Mouse (Mus musculus): ENCODE data around the gene Pcid2. TPM values are rescaled to one million over a fixed set of nuclear protein-coding genes. Genes with fewer than 3 reads are reported as not detected.

Pcid2 gene
- polyA plus RNA-seq, 1 experiment: 13.0 TPM

DNA sequence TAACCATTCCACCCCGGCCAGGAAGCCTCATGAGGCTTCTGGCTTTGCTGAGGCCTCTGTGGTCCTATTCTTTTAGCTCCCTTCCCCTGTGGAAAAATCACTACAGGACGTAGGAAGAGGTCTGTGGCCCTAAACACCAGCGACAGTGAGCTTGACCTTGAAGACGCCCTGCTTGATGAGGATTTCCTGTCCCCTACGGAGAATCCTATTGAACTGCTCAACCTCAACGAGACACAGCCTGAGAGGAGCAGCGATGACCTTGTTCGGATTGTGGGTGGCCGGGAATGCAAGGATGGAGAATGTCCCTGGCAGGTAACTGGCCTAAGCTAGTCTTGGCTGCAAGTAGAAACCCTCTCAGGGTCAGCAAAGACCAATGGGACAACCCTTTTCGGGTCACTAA is 54.7 kb downstream of the Pcid2 start:
- Histone ChIP-seq H3K27ac (ENCODE audit: insufficient read depth, low read depth, low read length) (no peak overlapping the region), H3K36me3 (ENCODE audit: control insufficient read depth, insufficient read depth, low read length) (no peaks in the 10 kb centered on the region)
- WGBS: 84% methylated on average over 10 of the region's 10 CpGs

DNA sequence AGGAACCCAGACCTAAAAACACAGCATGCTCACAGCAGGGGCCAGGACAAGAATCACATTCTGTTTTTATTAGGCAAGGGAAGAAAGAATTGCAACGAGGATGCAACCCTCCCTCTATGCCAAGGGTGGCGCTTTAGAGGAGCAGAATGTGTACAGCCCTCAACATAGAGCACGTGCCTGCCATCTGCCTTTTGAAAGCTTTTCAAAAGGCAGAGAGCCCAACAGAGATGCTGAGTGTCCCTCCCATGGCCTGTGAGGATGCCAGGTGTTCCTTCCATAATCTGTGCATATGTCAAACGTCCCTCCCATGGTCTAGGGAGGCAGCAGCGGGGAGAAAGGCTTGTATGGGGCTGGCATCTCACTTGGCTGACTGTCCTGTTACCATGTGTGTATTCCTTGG is 57.6 kb downstream of the Pcid2 start:
- Histone ChIP-seq H3K27me3 (ENCODE audit: control insufficient read depth, insufficient read depth, low read length) (no peaks in the 10 kb centered on the region), H3K4me3 (ENCODE audit: low read depth, low read length) (no peak overlapping the region), H3K36me3 (ENCODE audit: control insufficient read depth, insufficient read depth, low read length) (no peaks in the 10 kb centered on the region), H3K27ac (ENCODE audit: insufficient read depth, low read depth, low read length) (no peak overlapping the region), H3K4me1 (ENCODE audit: control insufficient read depth, insufficient read depth, insufficient read length, low read length) (no peaks in the 10 kb centered on the region)
- TF ChIP-seq POLR2A (IDR thresholded peaks at IDR 0.05; ENCODE audit: low read depth, low read length) (no peak), CTCF (IDR thresholded peaks at IDR 0.05; ENCODE audit: extremely low read depth, insufficient read length, insufficient replicate concordance, low read depth, low read length) (no peak)
- WGBS: 54% methylated on average over 5 of the region's 5 CpGs

More for the DNA sequence above, 54.7 kb downstream of the Pcid2 start:
- Histone ChIP-seq H3K27me3 (ENCODE audit: control insufficient read depth, insufficient read depth, low read length) (no peaks in the 10 kb centered on the region), H3K4me3 (ENCODE audit: low read depth, low read length) (no peak overlapping the region), H3K4me1 (ENCODE audit: control insufficient read depth, insufficient read depth, insufficient read length, low read length) (no peaks in the 10 kb centered on the region)
- TF ChIP-seq POLR2A (IDR thresholded peaks at IDR 0.05; ENCODE audit: low read depth, low read length) (no peak), CTCF (IDR thresholded peaks at IDR 0.05; ENCODE audit: extremely low read depth, insufficient read length, insufficient replicate concordance, low read depth, low read length) (no peak)

DNA sequence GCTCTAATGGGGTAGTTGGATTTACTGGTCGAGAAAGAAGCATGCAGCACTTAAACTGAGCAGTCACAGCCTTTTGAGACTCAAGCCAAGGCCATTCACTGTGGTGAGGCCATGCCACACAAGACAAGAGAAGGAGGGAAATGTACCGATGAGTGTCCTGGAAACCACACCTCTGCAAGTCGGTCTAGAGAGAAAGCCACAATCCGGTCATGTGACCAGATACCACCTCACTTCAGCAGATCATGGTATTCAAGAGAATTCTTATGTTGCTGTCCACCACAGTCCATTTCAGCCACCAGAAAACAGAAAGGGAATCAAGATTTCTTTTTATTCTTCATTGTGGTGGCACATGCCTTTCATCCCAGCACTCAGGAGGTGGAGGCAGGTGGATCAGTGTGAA is 63.8 kb downstream of the Pcid2 start:
- Histone ChIP-seq H3K27me3 (ENCODE audit: control insufficient read depth, insufficient read depth, low read length) (no peaks in the 10 kb centered on the region), H3K4me1 (ENCODE audit: control insufficient read depth, insufficient read depth, insufficient read length, low read length) (no peaks in the 10 kb centered on the region), H3K4me3 (ENCODE audit: low read depth, low read length) (no peak overlapping the region), H3K27ac (ENCODE audit: insufficient read depth, low read depth, low read length) (no peak overlapping the region), H3K36me3 (ENCODE audit: control insufficient read depth, insufficient read depth, low read length) (no peaks in the 10 kb centered on the region)
- 63% methylated on average over 4 of the region's 4 CpGs for WGBS
- TF ChIP-seq CTCF (IDR thresholded peaks at IDR 0.05; ENCODE audit: extremely low read depth, insufficient read length, insufficient replicate concordance, low read depth, low read length) (no peak), POLR2A (IDR thresholded peaks at IDR 0.05; ENCODE audit: low read depth, low read length) (no peak)

DNA sequence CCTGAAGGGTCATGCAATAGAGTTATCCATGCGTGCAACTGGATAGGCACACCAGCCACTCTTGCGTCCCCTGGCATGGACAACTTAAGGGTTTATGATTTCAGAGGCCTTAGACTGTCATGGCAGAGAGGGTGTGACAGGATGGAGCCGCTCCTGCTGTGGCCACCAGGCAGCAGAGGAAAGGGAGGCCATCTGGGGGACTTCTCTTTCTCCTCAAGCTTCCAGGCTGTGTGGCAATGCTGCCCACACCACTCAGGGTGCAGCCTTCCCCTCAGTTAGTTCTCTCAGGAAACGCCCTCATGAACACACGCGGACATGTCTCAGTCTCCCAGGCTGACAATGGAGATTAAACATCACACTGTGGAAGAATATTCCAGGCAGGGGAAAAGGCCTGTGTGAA is 66.2 kb downstream of the Pcid2 start:
- no peaks in the 10 kb centered on the region for H3K27me3 ChIP-seq (ENCODE audit: control insufficient read depth, insufficient read depth, low read length)
- no peak overlapping the region for H3K27ac ChIP-seq (ENCODE audit: insufficient read depth, low read depth, low read length)
- TF ChIP-seq POLR2A (IDR thresholded peaks at IDR 0.05; ENCODE audit: low read depth, low read length) (no peak), CTCF (IDR thresholded peaks at IDR 0.05; ENCODE audit: extremely low read depth, insufficient read length, insufficient replicate concordance, low read depth, low read length) (no peak)
- no peak overlapping the region for H3K4me3 ChIP-seq (ENCODE audit: low read depth, low read length)
- WGBS: 77% methylated on average over 6 of the region's 6 CpGs
- no peaks in the 10 kb centered on the region for H3K4me1 ChIP-seq (ENCODE audit: control insufficient read depth, insufficient read depth, insufficient read length, low read length)
- H3K36me3 ChIP-seq (ENCODE audit: control insufficient read depth, insufficient read depth, low read length): no peaks in the 10 kb centered on the region

DNA sequence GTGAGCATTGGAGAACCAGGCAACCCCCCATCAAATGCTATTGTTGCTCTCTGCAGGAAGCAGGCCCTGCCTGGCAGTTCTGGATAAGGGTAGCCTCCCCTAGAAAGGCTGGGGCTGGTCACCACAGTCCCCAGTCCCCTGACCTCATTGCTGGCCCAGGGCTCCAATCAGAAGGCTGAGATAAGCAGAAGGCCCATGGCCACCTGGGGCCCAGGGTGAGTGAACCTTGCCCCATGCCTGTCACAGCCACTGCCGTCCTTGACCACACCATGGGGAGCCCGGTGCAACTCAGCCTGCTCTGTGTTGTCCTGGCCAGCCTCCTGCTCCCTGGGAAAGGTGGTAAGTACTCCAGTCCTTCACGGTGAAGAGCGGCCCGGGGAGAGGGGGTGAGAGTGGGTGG is 67.7 kb downstream of the Pcid2 start:
- H3K4me3 ChIP-seq (ENCODE audit: low read depth, low read length): no peak overlapping the region

DNA sequence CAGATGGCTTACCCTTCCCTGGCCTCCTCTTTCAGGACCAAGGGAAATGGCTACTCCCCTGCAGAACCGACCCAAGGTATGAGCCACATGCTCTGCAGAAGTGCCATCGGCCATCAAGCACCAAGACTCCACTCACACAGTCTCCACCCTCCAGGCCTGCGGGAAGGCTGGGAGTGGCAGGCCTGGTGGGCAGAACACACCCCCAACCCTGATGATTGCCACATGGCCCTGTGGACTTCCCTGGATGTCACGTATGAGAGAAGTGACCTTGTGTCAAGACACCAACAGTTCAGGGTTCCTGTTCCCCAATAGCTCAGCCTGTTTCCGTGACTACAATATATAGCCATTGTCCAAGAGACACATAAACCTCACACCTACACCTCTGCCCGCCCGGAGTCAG is 68.2 kb downstream of the Pcid2 start, which contains the start of gene F10:
TSS of gene F10 (plus strand) at position 294 of the 400 bp plus-strand sequence.
- no peak for TF ChIP-seq POLR2A (IDR thresholded peaks at IDR 0.05; ENCODE audit: low read depth, low read length)
- no peak for TF ChIP-seq CTCF (IDR thresholded peaks at IDR 0.05; ENCODE audit: extremely low read depth, insufficient read length, insufficient replicate concordance, low read depth, low read length)
- no peaks in the 10 kb centered on the region for H3K27me3 ChIP-seq (ENCODE audit: control insufficient read depth, insufficient read depth, low read length)
- H3K27ac ChIP-seq (ENCODE audit: insufficient read depth, low read depth, low read length): no peak within 1 kb of the TSS
- no peaks in the 10 kb centered on the region for H3K4me1 ChIP-seq (ENCODE audit: control insufficient read depth, insufficient read depth, insufficient read length, low read length)
- H3K4me3 ChIP-seq (ENCODE audit: low read depth, low read length): no peak within 1 kb of the TSS
- 70% methylated on average over 7 of the region's 7 CpGs for WGBS
- no peaks in the 10 kb centered on the region for H3K36me3 ChIP-seq (ENCODE audit: control insufficient read depth, insufficient read depth, low read length)

More for the DNA sequence above, 67.7 kb downstream of the Pcid2 start:
- no peaks in the 10 kb centered on the region for H3K36me3 ChIP-seq (ENCODE audit: control insufficient read depth, insufficient read depth, low read length)
- no peaks in the 10 kb centered on the region for H3K4me1 ChIP-seq (ENCODE audit: control insufficient read depth, insufficient read depth, insufficient read length, low read length)
- TF ChIP-seq POLR2A (IDR thresholded peaks at IDR 0.05; ENCODE audit: low read depth, low read length): no peak
- TF ChIP-seq CTCF (IDR thresholded peaks at IDR 0.05; ENCODE audit: extremely low read depth, insufficient read length, insufficient replicate concordance, low read depth, low read length): no peak
- WGBS: 38% methylated on average over 5 of the region's 5 CpGs
- no peak overlapping the region for H3K27ac ChIP-seq (ENCODE audit: insufficient read depth, low read depth, low read length)
- no peaks in the 10 kb centered on the region for H3K27me3 ChIP-seq (ENCODE audit: control insufficient read depth, insufficient read depth, low read length)

DNA sequence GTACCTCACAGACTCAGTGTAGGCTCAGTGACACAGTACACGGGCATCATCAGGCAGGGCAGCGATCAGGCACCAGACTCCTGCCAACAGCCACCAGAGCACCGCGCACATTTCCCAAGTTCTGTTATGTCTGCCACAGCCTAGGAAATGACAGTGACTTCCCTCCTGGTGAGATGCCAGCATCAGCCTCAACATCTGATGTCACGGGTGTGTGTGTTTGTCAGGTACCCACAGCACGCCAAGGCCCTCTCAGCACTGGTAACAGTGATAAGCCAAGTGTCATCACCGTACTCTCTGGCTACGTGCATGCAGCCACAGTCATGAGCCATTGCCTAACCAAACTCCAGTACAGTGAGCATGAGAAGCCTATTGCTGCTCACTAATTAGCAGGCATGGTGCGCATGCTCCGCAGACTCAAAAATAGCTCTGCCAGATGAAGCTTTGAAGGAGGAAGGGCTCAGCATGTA is 68.9 kb downstream of the Pcid2 start:
- H3K27me3 ChIP-seq (ENCODE audit: control insufficient read depth, insufficient read depth, low read length): no peaks in the 10 kb centered on the region
- no peak overlapping the region for H3K4me3 ChIP-seq (ENCODE audit: low read depth, low read length)
- H3K4me1 ChIP-seq (ENCODE audit: control insufficient read depth, insufficient read depth, insufficient read length, low read length): no peaks in the 10 kb centered on the region
- H3K36me3 ChIP-seq (ENCODE audit: control insufficient read depth, insufficient read depth, low read length): no peaks in the 10 kb centered on the region
- no peak for TF ChIP-seq POLR2A (IDR thresholded peaks at IDR 0.05; ENCODE audit: low read depth, low read length)
- WGBS: 82% methylated on average over 10 of the region's 10 CpGs
- no peak overlapping the region for H3K27ac ChIP-seq (ENCODE audit: insufficient read depth, low read depth, low read length)

DNA sequence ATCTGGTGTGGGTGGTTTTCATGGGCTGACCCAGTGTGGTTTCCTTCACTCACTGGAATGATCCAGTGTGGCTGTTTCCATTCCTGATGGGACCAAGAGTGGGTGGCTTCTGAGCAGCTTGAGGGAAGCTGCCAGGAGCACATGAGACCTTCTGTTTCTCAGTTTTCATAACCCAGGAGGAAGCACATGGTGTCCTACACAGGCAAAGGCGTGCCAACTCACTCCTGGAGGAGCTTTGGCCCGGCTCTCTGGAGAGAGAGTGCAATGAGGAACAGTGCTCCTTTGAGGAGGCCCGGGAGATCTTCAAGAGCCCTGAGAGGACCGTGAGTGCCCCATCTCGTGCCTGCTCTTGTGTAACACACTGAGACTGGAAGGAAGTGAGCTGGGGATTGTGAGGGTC is 76.8 kb downstream of the Pcid2 start:
- Histone ChIP-seq H3K4me1 (ENCODE audit: control insufficient read depth, insufficient read depth, insufficient read length, low read length) (no peaks in the 10 kb centered on the region), H3K36me3 (ENCODE audit: control insufficient read depth, insufficient read depth, low read length) (no peaks in the 10 kb centered on the region), H3K27ac (ENCODE audit: insufficient read depth, low read depth, low read length) (no peak overlapping the region), H3K27me3 (ENCODE audit: control insufficient read depth, insufficient read depth, low read length) (no peaks in the 10 kb centered on the region), H3K4me3 (ENCODE audit: low read depth, low read length) (no peak overlapping the region)
- WGBS: 35% methylated on average over 5 of the region's 5 CpGs
- TF ChIP-seq CTCF (IDR thresholded peaks at IDR 0.05; ENCODE audit: extremely low read depth, insufficient read length, insufficient replicate concordance, low read depth, low read length) (no peak), POLR2A (IDR thresholded peaks at IDR 0.05; ENCODE audit: low read depth, low read length) (no peak)

All from small intestine, adult 2 months (tissue).